Mouse (Mus musculus) heart, adult 8-10 months (tissue): ENCODE data around the gene Abcg2. TPM values are rescaled to one million over a fixed set of nuclear protein-coding genes. Genes with fewer than 3 reads are reported as not detected.
"Not testable (repeated sequence)": the region's sequence is repeated elsewhere in the genome, so short reads cannot be mapped to it uniquely, and the experiment has no call there.

Experiments
- DNase-seq: peaks from one replicate; pipeline ENCODE4 v3.0.0; 2022; ENCODE audit warnings: low spot score
- total RNA-seq, 4 experiments: library from RNA; stranded (reverse); gene quantifications; 2 replicates each; pipeline ENCODE4 v1.2.4; 2022

Gene Abcg2
- total RNA-seq = 10 to 100 TPM; 25.2 to 38.5 (median 34.8) TPM

DNA sequence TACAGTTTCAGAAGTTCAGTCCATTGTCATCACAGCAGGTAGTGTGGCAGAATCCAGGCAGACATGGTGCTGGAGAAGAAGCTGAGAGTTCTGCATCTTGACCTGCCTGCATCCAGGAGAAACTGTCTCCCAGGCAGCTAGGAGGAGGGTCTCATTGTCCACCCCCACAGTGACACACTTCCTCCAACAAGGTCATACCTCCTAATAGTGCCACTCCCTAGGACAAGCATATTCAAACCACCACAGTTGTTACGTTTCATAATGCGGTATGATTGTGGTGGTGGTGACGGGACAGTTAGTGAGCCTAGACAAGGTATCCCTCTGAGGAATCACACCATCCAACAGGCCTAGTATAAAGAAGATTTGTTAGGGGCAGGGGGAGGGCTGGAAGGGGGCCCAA is at the start of gene Abcg2:
Gene Abcg2, plus strand, starts transcription at position 301 of the 400 bp plus-strand sequence.
- not testable (repeated sequence) for DNase-seq

- not testable (repeated sequence) for DNase-seq
Measured at GRCm38 (mm10) chr6:58540263-58540662, 44.1 kb upstream of the Abcg2 start.

DNA sequence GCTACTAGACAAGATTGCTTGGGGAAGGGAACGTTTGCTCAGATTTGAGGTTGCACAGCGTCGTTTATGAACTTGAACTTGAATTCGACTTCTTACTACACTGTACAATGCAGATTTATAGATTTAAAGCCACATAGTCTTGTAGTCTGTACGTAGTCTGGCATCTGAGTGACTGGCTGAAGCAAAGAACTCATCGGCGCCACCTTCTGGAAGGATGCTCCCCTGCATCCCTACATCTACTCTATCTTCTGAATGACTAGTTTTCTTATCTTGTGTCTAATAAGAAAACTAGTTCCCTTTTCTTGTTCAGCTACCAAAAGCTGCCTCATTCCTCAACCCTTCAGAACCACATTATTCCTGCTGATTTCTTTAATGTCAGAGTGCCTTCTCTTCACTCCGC is 41.5 kb upstream of the Abcg2 start:
- peak; percentile 7 for DNase-seq

GRCm38 (mm10) chr6:58544971-58545370 is 39.4 kb upstream of the Abcg2 start:
- DNase-seq = not testable (repeated sequence)

DNA sequence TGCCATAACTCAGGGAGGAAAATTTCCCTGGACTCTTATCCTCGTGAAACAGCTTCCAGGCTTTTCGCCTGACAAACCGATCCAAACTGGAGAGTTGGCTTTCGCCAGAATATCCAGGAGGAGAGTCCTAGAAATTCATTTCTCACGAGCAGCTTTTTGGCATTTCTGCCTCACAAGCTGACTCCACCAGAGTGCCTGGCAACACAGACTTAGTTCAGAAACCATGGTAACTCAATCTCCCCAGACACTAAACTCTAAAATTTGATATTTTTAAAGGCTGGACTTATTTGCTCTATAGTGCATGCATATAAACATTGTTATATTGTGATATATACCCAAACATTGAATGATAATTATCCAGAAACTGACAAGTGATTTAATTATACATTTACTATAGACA is 38.3 kb upstream of the Abcg2 start:
- DNase-seq = not testable (repeated sequence)

- peak; percentile 37 for DNase-seq
Measured at GRCm38 (mm10) chr6:58546816-58547215, 37.5 kb upstream of the Abcg2 start.

- not testable (repeated sequence) for DNase-seq
Measured at GRCm38 (mm10) chr6:58553812-58554211, 30.5 kb upstream of the Abcg2 start.

GRCm38 (mm10) chr6:58593987-58594844 is 9.9 kb downstream of the Abcg2 start:
- not testable (repeated sequence) for DNase-seq

GRCm38 (mm10) chr6:58595639-58596293 is 11.4 kb downstream of the Abcg2 start:
- not testable (repeated sequence) for DNase-seq

GRCm38 (mm10) chr6:58596294-58596653 is 12.0 kb downstream of the Abcg2 start:
- peak; percentile 49 for DNase-seq

- not testable (repeated sequence) for DNase-seq
Measured at GRCm38 (mm10) chr6:58602119-58602518, 17.8 kb downstream of the Abcg2 start.

GRCm38 (mm10) chr6:58602991-58603390 is 18.7 kb downstream of the Abcg2 start:
- not testable (repeated sequence) for DNase-seq

DNA sequence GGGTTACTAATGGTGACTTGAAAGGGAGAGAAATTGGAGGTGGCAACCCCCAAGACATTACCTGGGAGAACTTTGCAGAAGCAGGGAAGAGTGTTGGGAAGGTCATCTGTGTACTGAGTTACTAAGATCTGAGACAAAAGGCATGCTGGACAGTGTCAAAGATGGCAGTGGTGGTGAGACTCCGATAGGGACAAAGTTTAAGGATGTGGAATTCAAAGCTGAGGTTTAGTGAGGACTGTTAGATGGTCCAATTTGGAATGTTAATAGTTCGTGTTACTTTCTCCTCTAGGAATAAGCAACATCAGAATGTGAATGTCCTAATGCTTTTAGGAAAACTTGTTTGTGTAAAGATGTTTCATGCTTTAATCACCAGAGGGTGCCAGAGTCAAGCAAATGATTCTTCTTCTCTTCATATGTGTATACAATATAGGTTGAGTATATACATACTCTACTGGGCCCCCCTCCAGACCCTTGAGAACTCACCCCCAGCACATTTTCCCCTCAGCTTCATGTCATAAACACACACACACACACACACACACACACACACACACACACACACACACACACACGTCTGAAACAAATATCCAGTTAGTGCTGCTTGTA is 19.3 kb downstream of the Abcg2 start:
- peak; percentile 52 for DNase-seq

DNA sequence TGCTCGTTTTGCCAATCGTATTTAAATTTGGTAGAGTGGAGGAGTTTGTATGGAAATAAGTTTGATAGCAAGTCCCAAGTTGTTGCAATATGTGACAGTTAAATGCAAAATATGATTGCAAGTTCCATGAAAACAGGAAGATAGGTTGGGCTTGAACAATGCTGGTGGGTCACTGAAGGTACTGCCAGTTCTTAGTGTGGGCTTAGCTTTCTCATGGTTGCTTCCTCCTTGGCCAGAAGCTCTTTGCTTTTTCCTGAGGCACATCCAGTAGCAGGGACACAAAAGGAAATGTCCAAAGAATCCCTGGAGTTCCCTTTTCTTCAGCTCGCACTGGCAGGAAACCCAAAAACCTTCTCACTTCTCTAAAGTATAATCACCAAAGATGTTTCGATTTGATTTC is 22.3 kb downstream of the Abcg2 start:
- peak; percentile 62 for DNase-seq

DNA sequence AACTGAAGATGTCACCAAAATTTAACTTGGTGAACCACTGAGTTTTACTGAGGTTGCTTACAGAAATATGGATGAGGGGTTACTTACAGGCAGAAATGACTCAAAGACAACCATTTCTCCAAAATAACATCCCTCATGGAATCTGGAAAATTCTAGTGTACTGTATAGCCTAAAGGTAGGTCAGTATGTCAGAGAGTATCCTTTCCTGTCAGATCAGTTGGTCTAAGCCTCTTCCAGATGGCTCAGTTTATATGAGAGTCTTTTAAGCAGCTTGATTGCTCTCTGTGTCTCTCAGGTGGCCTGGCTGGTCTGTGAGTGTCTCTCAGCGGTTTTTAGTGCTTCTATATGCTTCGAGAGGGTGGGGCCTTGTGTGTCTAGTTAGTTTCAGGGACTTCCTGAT is 24.1 kb downstream of the Abcg2 start:
- DNase-seq = no peak

- no peak for DNase-seq
Measured at GRCm38 (mm10) chr6:58609919-58610759, 25.8 kb downstream of the Abcg2 start.

DNA sequence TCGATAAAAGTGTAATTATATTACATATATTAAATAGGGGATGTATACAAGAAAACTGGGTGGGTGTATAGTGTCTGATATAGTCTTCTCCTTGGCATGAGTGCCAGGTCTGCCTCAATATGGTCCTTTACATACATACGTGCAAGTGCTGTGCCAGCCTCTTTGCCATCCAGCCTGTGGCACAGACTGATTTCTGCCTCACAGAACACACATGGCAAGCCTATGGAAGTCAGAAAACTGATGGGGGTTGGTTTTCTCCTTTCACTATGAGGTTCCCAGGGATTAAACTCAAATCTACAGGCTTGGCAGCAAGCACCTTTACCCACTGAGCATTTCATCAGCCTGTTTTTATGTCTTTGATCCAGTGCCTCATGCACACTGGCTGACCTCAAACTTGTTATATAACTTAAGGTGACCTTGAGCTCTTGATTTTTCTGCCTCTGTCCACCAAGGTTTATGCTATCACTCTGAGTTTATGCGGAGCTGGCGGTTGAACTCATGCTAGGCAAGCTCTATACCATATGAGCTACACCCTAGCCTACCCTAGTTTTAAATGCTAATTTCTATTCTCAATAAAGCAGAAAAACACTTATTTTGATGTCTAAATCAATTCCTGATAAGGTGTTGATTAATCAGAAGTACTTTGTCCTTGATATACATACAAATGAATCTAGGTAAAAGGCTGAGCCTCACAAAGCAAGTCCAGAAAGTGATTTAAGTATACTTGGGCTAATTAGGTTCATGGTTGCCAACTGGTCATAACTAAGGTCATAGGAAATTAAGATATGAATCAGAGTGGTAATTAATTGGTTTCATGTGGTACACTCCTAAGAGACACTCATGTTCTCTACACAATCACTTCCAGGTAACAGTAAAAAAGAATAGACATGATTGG is 26.7 kb downstream of the Abcg2 start:
- DNase-seq = no peak

DNA sequence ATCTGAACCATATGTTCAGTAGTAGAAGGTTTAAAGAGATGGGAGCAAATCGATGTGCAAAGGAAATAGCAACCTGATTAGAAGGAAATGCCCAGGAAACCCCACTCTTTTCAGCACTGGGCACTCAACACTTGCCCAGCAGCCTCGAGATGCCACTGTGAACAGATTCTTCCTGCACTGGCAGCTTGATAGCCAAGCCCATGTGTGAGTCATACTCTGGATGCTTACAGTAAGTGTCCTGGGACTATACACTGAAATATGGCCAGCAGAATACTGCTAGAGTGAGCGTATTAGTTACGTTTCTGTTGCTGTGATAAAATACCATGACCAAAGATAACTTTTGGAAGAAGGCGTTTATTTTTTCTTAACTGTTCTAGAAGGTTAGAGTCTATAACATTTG is 39.8 kb downstream of the Abcg2 start:
- no peak for DNase-seq

GRCm38 (mm10) chr6:58629238-58629637 is 44.9 kb downstream of the Abcg2 start:
- DNase-seq = no peak

DNA sequence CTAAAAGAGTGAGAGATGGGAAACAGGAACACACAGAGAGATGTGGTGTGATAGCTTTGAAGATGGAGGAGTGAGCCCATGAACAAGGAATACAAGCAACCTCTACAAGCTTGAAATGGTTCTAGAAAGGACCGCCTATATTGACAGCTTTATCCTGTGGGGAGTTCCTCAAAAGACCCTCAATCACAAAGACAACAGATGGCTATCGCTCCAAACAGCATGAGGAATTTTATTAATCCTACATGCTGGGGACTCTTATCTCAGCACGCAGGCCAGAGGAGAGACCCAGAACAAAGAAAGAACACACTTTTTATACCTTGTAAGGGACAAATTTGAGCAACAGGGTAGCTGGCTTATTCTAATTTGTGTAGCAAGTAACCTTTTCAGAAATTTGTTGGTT is 48.1 kb downstream of the Abcg2 start:
- no peak for DNase-seq

DNA sequence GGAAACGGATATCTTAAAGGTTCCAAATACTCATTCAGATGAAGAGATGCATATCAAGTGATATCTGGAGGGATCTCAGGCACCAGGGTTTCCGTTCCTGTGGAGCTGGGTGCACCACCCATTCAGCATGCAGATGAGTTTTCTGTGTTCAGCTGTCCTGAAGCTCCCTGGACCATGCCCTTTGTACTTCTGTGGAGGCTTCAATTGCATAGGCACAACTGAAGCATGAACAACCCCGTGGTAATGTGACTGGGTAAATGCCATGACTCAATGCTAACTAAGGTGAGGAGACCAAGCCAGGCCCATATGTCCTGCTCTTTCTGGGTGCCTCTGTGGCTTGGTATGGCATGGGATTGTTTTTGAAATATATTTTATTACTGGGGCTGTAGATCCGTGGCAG is 49.4 kb downstream of the Abcg2 start:
- no peak for DNase-seq
